Mouse (Mus musculus) heart, postnatal 4 days (tissue): Measurements from ENCODE around the gene BC030870. TPM values are rescaled to one million over a fixed set of nuclear protein-coding genes. Genes with fewer than 3 reads are reported as not detected.
A peak's percentile ranks its signal among the peaks of the same experiment; 100 is the strongest.

ENCODE experiments used
- DNase-seq: peaks from one replicate; pipeline ENCODE4 v3.0.0; 2021
- microRNA-seq, 2 experiments: library from miRNA; unstranded; fragments of <30 nt; microRNA quantifications; one replicate each; pipeline ENCODE4 v1.2.0; 2021 to 2022
- total RNA-seq, 2 experiments: library from RNA; stranded (reverse); gene quantifications; 2 replicates each; pipeline ENCODE4 v1.2.3; 2021

BC030870 gene
- total RNA-seq, 2 experiments from 2014 or later, result not detected

GRCm38 (mm10) chr8:65074733-65075132, 54.6 kb downstream of the BC030870 start, which contains the start of gene Gm10663:
Gene Gm10663 (plus strand): TSS chr8:65075033.
- no peak for DNase-seq

DNA sequence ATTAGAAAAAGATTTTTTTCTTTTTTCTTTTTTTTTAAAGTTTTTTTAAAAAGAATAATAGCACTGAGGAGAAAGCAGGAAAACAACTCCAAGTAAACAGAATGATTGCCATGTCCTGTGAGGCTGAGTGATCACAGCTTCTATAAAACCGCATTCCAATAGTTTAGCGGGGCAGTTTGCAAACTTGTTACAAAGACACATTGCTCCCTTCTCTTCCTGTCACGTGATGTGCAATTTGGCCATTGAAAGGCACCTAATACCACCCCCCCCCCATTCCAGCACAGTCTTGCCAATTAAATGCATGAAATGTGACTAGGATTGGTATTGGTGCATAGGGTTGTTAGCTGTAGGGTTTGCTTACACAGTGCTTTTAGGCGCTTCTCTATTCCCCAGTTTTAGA, 58.4 kb downstream of the BC030870 start:
- no peak for DNase-seq

GRCm38 (mm10) chr8:65068473-65068819, 60.9 kb downstream of the BC030870 start:
- no peak for DNase-seq

DNA sequence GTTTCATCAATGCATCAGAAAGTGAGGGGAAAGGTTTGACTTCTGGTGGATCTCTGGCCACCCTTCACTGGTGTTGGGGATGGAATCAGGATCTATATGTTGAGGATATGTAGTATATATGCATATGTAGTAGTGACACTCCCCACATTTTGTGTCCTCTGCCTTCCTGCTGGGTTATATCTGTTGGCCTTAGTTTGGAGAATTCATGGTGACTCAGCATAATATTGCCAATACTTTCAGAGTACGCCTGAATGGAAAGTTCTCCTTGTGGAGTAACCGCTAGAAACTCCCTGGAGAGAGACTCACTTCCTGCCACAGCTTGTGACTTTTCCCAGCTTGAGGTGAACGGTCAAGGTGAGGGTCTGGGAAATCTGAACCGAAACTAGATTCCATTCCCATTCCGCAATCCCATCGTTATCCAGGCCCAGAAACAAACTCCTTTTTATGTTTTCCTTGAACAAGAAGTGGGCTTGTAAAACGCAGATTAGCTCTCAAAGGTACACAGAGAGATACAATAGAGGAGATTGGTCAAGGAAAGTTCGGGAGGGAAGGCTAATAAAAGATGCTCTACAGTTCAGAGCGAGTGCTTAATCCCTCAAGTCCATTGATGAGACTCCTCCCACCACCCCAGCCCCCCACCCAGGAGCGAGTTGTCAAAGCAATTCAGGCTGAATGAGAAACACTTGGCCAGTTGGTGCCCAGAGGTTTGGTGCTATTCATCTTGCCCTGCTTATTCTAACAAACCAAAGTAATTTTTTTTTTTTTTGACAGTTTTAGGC, 61.5 kb downstream of the BC030870 start:
- DNase-seq, result no peak

DNA sequence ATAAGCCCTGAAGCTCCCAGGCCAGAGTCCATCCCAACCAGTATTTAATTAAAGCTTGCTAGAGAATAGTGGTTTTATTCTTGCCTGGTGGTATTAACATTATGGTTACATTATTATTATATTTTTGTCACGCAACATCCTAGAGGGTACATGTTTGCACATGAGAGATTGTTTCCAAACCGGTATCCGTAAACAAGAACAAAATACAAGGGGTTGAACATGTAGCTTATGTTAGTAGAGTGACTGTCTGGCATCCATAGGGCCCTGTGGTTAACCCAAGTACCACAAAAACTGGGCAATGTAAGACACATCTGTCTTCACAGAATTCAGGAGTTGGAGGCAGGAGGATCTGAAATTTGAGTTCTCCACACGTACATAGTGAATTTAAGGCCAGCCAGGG, 62.3 kb downstream of the BC030870 start:
- DNase-seq, result no peak

GRCm38 (mm10) chr8:65065622-65066021, 63.7 kb downstream of the BC030870 start:
- DNase-seq, result no peak

GRCm38 (mm10) chr8:65064071-65064470, 65.3 kb downstream of the BC030870 start:
- no peak for DNase-seq

DNA sequence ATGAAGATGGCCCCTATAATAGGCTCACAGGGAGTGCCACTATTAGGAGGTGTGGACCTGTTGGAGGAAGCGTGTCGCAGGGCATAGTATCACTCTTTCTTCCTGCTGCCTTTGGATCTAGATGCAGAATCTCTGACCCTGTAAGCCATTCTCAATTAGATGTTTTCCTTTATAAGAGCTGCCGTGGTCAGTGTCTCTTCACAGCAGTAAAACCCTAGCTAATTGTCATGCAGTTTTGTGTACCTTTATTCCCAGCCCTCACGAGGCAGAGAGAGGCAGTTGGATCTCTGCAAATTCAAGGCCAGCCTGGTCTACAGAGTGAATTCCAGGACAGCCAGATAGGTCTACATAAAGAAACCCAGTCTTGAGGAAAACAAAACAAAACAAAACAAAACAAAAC, 67.2 kb downstream of the BC030870 start:
- no peak for DNase-seq

DNA sequence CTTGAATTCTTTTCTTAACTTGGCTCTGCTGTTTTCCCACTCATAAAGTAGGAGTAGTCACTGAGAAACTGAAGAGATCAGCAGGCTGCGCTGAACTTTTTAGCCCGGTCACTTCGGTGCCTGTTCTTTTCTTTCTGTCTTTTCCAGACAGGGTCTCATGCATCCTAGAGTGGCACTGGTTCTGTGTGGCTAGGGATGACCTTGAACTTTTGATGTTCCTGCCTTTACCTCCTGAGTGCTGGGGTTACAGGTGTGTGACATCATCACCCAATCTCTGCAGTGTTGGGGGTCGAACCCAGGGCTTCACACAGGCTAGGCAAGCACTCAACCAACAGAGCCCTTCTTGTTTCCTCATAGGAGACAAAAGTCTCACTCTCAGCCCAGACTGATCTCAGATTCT, 72.6 kb downstream of the BC030870 start:
- DNase-seq, result no peak

GRCm38 (mm10) chr8:65053968-65054367, 75.4 kb downstream of the BC030870 start:
- DNase-seq, result no peak

DNA sequence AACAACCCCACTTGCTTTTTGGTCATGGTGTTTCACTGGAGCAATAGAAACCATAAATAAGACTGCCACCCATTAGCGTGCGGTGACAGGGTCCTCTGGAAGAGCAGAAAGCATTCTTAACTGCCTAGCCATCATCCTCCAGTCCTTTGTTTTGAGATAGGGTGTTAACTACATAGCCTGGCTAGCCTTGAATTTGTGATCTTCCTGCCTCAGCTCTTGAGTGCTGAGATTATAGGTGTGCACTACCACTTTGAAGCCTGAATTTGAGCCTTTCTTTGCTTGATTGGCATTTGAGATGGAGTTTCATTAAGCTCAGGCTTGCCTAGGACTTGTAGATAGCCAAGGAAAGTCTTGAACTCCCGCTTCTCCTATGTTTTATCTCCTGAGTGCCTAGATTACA, 75.8 kb downstream of the BC030870 start:
- no peak for DNase-seq

DNA sequence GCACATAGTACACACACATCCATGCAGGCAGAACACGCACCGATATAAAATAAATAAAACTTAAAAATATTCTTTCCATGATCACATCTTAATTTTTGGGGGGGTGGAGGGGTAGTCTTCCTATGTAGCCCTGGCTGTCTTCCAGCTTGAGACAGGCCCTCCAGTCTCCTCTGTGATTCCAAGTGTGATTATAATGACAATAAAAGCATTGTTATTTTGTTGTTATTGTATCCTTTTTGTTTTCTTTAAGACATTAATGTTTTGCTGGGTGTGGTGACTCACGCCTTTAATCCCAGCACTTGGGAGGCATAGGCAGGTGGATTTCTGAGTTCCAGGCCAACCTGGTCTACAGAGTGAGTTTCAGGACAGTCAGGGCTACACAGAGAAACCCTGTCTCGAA, 81.6 kb downstream of the BC030870 start:
- no peak for DNase-seq

DNA sequence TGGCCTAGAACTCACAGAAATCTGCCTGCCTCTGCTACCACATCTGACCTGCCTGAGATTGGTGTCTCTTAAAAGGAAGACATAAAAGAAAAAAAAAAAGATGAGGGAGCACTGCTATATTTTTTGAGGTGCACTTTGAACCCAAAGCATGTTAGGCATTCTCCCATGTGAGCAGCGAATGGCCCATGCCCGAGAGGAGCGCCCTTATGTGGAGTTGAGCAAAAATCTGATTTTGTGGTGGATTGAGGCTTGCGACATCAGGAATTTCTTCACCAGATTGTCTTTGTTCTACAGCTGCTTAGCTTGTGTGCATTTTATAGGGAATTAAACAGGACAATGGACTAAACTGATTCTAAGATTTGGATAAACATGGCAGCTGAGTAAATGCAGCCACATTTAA, 82.2 kb downstream of the BC030870 start:
- no peak for DNase-seq

DNA sequence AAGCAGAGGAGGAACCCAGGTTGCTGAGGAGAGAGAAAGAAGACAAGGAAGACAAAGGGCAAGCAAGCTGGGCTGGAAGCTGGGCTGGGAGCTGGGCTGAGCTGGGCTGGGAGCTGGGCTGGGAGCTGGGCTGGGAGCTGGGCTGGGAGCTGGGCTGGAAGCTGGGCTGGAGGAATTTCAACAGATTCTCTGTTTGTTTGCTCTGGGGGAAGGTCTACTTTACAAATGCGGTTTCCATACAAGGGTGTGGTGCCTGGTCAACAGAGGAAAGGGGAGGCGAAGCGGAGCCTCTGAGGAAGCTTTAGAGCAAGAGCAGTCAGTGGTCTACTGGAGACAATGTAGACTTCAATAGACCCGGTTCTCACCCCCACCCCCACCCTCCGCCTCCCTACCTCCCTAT, 82.8 kb downstream of the BC030870 start:
- no peak for DNase-seq

GRCm38 (mm10) chr8:65037117-65037533, 92.2 kb downstream of the BC030870 start, which contains the start of gene Apela:
Gene Apela (minus strand): TSS chr8:65037336.
- peak; percentile 5 for DNase-seq

Small RNA genes lying within 50 kb of the gene (microRNA-seq; reads per million reads assigned to microRNA genes)
- gene Gm24333, result 0 reads per million in 2 experiments

Other genes with a start within 250 kb of the BC030870 start
- 10 to 100 TPM; 20.5 to 22.6 TPM for gene Tmem192, start 182.4 kb downstream of the BC030870 start, total RNA-seq
- gene Trim75, start 141.7 kb downstream of the BC030870 start, total RNA-seq, result not detected
- not detected for gene Trim61, start 111.0 kb downstream of the BC030870 start, total RNA-seq
- not detected for gene Trim60, start 111.0 kb downstream of the BC030870 start, total RNA-seq
- 1 to 10 TPM; 1.5 to 1.7 TPM for gene Apela, start 92.2 kb downstream of the BC030870 start, total RNA-seq
- not detected for gene Gm10663, start 54.5 kb downstream of the BC030870 start, total RNA-seq